Mouse (Mus musculus) layer of hippocampus, postnatal 10 days (tissue): ENCODE measurements around the gene Zfp511. TPM values are rescaled to one million over a fixed set of nuclear protein-coding genes. Genes with fewer than 3 reads are reported as not detected.

Source experiments
- DNase-seq, 2 experiments: peaks; one replicate each; pipeline ENCODE4 v3.0.0; 2021; ENCODE audit warnings: low spot score in 2 of 2
- long read RNA-seq: library from polyadenylated mRNA; stranded (forward); transcript quantifications from one replicate; pipeline ENCODE4 v2.0.0, GENCODE M21; 2023
- total RNA-seq, 2 experiments: library from RNA; stranded (reverse); gene quantifications; 2 replicates each; pipeline ENCODE4 v1.2.3; 2021

Gene Zfp511
- 10 to 100 TPM; 22.3 to 24.9 TPM for total RNA-seq
- long read RNA-seq, transcript Zfp511-201 (6 exons, 1,076 nt), result major isoform, 21 of 41 reads
- long read RNA-seq, partial matches to known transcripts, result 1 of 41 reads
- long read RNA-seq, other reads (novel, unspliced or antisense), result 17 of 41 reads

GRCm38 (mm10) chr7:140036281-140037170 lies at the start of gene Zfp511, which contains the start of gene Tubgcp2:
TSS of gene Zfp511 (plus strand) at chr7:140036391.
TSS of gene Tubgcp2 (minus strand) at chr7:140036669.
- peak; percentile 86 to 90 for DNase-seq

GRCm38 (mm10) chr7:139988272-139988671 lies 47.9 kb upstream of the Zfp511 start:
- DNase-seq, result no peak

DNA sequence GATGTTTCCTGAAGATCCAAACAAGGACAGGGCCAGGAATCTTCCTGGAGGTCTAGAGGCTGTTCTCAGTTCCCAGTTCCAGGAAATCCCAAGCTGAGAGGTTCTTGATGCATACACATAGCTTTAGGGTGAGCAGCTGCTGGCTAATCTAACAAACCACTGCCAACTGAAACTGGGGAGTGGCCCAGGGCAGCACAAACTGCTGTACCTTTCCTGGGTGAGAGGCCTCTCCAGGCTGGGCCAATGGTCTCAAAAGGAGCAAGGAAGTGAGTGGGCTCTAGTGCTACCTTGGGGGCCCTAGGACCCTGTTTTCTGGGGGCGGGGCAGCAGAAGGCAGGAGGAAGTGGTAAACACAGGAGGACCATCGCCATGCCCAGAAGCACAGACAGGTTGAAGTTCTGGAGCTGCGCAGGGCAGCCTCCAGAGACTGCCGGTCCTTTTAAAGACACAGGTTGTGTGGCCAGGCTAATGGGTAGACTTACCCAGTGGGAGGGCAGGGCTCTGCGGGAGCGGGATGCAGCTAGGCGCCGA lies 45.3 kb upstream of the Zfp511 start:
- no peak for DNase-seq

DNA sequence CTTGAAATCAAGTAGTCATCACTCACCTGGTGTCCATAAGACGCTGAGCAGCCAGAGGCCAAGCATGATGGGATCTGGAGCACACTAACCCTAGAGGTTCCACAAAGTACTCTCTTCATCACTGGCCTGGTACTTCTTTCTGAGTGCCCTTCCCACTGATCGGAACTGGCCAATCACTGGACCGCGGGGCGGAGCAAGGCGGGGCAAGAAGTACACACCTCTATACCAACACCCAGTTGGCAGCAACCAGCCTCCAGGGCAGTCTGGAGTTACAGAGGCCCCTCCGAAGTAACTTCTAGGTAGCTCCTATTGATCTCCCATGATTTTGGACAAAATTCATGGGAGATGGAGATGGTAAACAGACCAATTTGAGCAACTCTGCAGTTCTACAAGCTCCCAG lies 43.8 kb upstream of the Zfp511 start, which contains the start of gene Adam8:
Gene Adam8 (minus strand): TSS at position 157 of the 400 bp plus-strand sequence.
- DNase-seq, result no peak

DNA sequence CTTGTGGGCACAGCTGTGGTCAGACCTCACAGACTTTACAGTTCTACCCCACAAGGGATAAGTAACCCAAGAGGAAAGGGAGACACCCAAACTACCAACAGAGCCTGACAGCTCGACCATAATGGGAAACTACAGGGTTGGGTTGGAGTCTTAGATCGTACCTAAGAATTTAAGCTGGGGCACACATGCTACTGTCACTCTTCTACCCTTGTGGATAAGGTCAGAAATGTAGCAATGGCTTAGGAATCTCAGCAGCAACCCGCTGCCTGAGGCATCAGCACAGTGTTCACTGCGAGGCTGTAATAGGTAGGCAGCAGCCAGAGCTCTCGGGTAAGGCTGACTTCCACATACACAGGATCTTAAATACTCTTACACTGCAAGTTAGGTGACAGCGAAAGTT lies 42.7 kb upstream of the Zfp511 start:
- DNase-seq, result no peak

DNA sequence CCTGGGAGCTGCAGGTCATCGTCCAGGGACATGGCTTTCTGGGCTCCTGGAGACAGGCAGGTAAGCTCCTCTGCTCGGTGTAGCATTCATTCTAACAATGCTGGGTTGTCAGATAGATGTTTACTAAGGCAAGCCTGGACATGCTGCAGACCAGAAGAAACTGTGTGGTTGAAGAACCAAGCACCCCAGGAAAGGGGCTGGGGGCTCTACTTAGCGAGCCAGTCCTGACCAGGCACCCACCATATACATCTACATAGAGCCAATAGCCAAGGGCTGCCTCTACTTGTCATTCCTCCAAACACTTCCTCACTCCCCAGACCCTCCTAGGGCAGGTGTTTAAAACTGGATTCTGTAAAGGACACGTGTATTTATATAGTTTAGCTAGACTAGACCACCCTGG lies 42.0 kb upstream of the Zfp511 start:
- no peak for DNase-seq

GRCm38 (mm10) chr7:139994676-139995075 lies 41.5 kb upstream of the Zfp511 start:
- DNase-seq, result peak; percentile 75 to 82

DNA sequence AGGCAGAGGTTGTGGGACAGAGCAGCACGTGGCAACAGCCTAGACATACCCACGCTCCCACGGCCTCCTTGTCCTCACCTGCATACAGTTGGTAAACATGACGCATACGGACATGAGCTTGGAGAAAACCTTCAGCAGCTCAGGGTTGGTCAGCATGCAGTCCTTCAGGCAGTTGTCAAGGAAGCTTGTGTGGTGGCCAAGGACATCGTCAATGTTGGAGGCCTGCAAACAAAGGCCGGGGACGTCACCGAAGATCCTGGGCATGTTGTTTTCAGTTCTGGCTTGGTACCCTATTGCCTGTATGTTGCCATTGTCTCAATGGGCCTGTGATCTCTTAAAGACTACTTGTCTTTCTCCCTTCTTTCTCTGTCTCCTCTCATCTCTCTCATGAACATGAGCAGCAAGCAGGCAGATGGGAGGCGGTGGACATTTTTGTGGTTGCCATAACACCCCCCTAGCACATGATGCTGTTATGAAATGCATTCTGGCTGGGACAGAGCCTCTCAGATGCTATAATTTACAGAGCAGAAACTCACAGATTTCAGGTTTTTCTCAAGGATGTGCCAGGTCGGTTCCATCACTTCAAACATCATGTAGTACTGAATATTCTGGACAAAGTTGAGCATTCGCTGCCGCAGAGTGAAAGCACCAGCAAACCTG lies 37.4 kb upstream of the Zfp511 start:
- DNase-seq, result no peak

GRCm38 (mm10) chr7:140001086-140001740 lies 35.0 kb upstream of the Zfp511 start:
- DNase-seq, result no peak

DNA sequence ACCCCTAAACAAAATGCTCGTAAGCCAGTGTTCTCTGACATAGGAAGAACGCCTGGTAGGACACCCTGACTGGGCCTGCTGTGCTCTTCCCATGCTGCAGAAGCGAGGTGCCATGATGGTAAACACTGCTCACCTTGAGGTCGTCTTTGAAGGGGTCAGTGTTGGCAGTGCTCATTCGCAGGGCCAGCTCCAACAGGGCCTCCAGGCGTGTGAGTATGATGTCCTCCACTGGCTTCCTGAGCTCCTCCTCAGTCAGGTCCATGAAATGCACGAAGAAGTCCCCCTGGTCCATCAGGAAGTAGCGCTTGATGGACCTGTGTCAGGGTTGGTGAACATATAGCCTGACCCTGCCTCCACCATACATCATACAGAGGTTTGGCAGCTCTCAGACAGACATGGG lies 31.5 kb upstream of the Zfp511 start:
- no peak for DNase-seq

GRCm38 (mm10) chr7:140006861-140007611 lies 29.2 kb upstream of the Zfp511 start:
- no peak for DNase-seq

GRCm38 (mm10) chr7:140007781-140008180 lies 28.4 kb upstream of the Zfp511 start:
- peak in 1 of 2 experiments; percentile 3 for DNase-seq

- peak in 1 of 2 experiments; percentile 4 for DNase-seq
Measured at GRCm38 (mm10) chr7:140011336-140011735, 24.9 kb upstream of the Zfp511 start.

- DNase-seq, result no peak
Measured at GRCm38 (mm10) chr7:140031771-140032170, 4.4 kb upstream of the Zfp511 start.

- no peak for DNase-seq
Measured at GRCm38 (mm10) chr7:140032366-140032765, 3.8 kb upstream of the Zfp511 start.

- DNase-seq, result no peak
Measured at GRCm38 (mm10) chr7:140033386-140033785, 2.8 kb upstream of the Zfp511 start.

GRCm38 (mm10) chr7:140035456-140035855 lies 735 bp upstream of the Zfp511 start:
- DNase-seq, result no peak

GRCm38 (mm10) chr7:140037171-140037555 lies 972 bp downstream of the Zfp511 start:
- no peak for DNase-seq

GRCm38 (mm10) chr7:140042728-140043127 lies 6.5 kb downstream of the Zfp511 start:
- no peak for DNase-seq

GRCm38 (mm10) chr7:140045546-140045945 lies 9.4 kb downstream of the Zfp511 start:
- no peak for DNase-seq
